Mouse (Mus musculus): ENCODE data around the gene Acsl1.

- no peak for TF ChIP-seq CTCF (conservative IDR thresholded peaks at IDR 0.05; ENCODE audit: low read length)
- no peak for TF ChIP-seq NANOG (IDR thresholded peaks at IDR 0.05; ENCODE audit: borderline replicate concordance, low read length)
Measured at GRCm38 (mm10) chr8:46573964-46574363, 103.1 kb downstream of the Acsl1 start.

Measured in E14TG2a.4 (cell line).